ENCODE assay signal across 7 mouse cellular contexts in genomic region chr4:154904185-154905071, GRCm38 (mm10). TPM values are rescaled to one million over a fixed set of nuclear protein-coding genes. Genes with fewer than 3 reads are reported as not detected.
A peak's percentile ranks its signal among the peaks of the same experiment; 100 is the strongest.
DNase-seq lines count a peak whose midpoint lies in the region; ATAC-seq lines count a peak whose summit lies in the region.

No protein-coding gene starts in this region.

- no peaks in the 10 kb centered on the region for H3K79me2 ChIP-seq in macrophage (ENCODE audit: inconsistent target)

- WGBS in macrophage (ENCODE audit: missing documents) = 5% methylated on average over 16 of the region's 16 CpGs

- no peak overlapping the region for H3K27ac ChIP-seq in macrophage

- peak overlapping the region; percentile 35 for H3K4me3 ChIP-seq in macrophage (ENCODE audit: inconsistent target)

- peak; percentile 68 for DNase-seq in adrenal gland, adult 8-10 months
- peak; percentile 40 to 43 for DNase-seq in gastrocnemius, adult 8-10 months (ENCODE audit: low spot score in 2 of 2)
- peak; percentile 95 for DNase-seq in induced T-regulatory cell, adult 2 months (ENCODE audit: low read depth)
- DNase-seq in left cerebral cortex, adult 8-10 months (ENCODE audit: low spot score in 2 of 2) = peak; percentile 57 to 86
- DNase-seq in right cerebral cortex, postnatal 25 days = peak; percentile 83

- no peaks in the 10 kb centered on the region for H3K36me3 ChIP-seq in macrophage (ENCODE audit: inconsistent target)

- ATAC-seq in common myeloid progenitor, adult 5-6 weeks (replicated peaks; ENCODE audit: low read depth, poor library complexity, severe bottlenecking) = peak; percentile 90

RNA-seq across cellular contexts. Expression of gene Fam213b, which starts 5.5 kb away (rescaled TPM):
- total RNA-seq in adrenal gland, adult 8-10 months (2022) = 100 to 1,000 TPM in 2 of 4 experiments, 10 to 100 TPM in 2; 21.8 to 161 (median 71.6) TPM
- 0.87 TPM in 1 of 2 replicates, not detected in the other for total RNA-seq in common myeloid progenitor, adult 5-6 weeks (2017)
- 10 to 100 TPM; 84.8 to 99.7 (median 97.8) TPM for total RNA-seq in gastrocnemius, adult 8-10 months (2022)
- total RNA-seq in left cerebral cortex, adult 8-10 months (2022) = 10 to 100 TPM; 56.5 to 68.1 (median 60.5) TPM
- 10 to 100 TPM in 15 of 26 experiments, 1 to 10 TPM in 10, under 1 TPM in 1; 0.92 to 25.0 (median 13.2) TPM for total RNA-seq in macrophage (2018; cell fraction: chromatin; rRNA removed)
- total RNA-seq in macrophage (2018; cell fraction: cytosol; rRNA removed) = 100 to 1,000 TPM in 9 of 26 experiments, 10 to 100 TPM in 17; 67.1 to 127 (median 92.9) TPM
- total RNA-seq in macrophage (2018; cell fraction: nucleus; rRNA removed) = 10 to 100 TPM in 25 of 26 experiments, 1 to 10 TPM in 1; 9.3 to 46.7 (median 27.1) TPM
- polyA plus RNA-seq in macrophage (2018) = 41.3 to 98.7 TPM (median 69.7 TPM) in 3 replicates

RNA-seq across cellular contexts. Expression of gene Tnfrsf14, which starts 23.9 kb away (rescaled TPM):
- total RNA-seq in adrenal gland, adult 8-10 months (2022) = 10 to 100 TPM in 1 of 4 experiments, 1 to 10 TPM in 3; 6.9 to 14.7 (median 8.7) TPM
- total RNA-seq in common myeloid progenitor, adult 5-6 weeks (2017) = 45.4 and 71.6 TPM in 2 replicates
- 1 to 10 TPM; 1.2 to 3.5 (median 1.9) TPM for total RNA-seq in gastrocnemius, adult 8-10 months (2022)
- 1 to 10 TPM; 1.5 to 3.0 (median 2.8) TPM for total RNA-seq in left cerebral cortex, adult 8-10 months (2022)
- 100 to 1,000 TPM in 21 of 26 experiments, 10 to 100 TPM in 5; 30.8 to 879 (median 175) TPM for total RNA-seq in macrophage (2018; cell fraction: chromatin; rRNA removed)
- 100 to 1,000 TPM in 18 of 26 experiments, 10 to 100 TPM in 8; 64.2 to 324 (median 140) TPM for total RNA-seq in macrophage (2018; cell fraction: cytosol; rRNA removed)
- 100 to 1,000 TPM in 19 of 26 experiments, 10 to 100 TPM in 7; 57.6 to 431 (median 211) TPM for total RNA-seq in macrophage (2018; cell fraction: nucleus; rRNA removed)
- 28.2 to 116 TPM (median 64.4 TPM) in 3 replicates for polyA plus RNA-seq in macrophage (2018)

RNA-seq across cellular contexts. Expression of gene Mmel1, which starts 35.0 kb away (rescaled TPM):
- 1 to 10 TPM in 2 of 4 experiments, under 1 TPM in 2; 0.31 to 4.6 (median 1.5) TPM for total RNA-seq in adrenal gland, adult 8-10 months (2022)
- not detected in 2 replicates for total RNA-seq in common myeloid progenitor, adult 5-6 weeks (2017)
- not detected for total RNA-seq in gastrocnemius, adult 8-10 months (2022)
- total RNA-seq in left cerebral cortex, adult 8-10 months (2022) = 1 to 10 TPM in 2 of 4 experiments, under 1 TPM in 2; 0.37 to 1.2 (median 0.78) TPM
- not detected for total RNA-seq in macrophage (2018; cell fraction: chromatin; rRNA removed)
- total RNA-seq in macrophage (2018; cell fraction: cytosol; rRNA removed) = under 1 TPM in 2 of 26 experiments, not detected in 24; 0.05 TPM
- not detected for total RNA-seq in macrophage (2018; cell fraction: nucleus; rRNA removed)
- polyA plus RNA-seq in macrophage (2018) = not detected in 3 replicates

RNA-seq across cellular contexts. Expression of gene Hes5, which starts 56.3 kb away (rescaled TPM):
- total RNA-seq in adrenal gland, adult 8-10 months (2022) = not detected
- not detected in 2 replicates for total RNA-seq in common myeloid progenitor, adult 5-6 weeks (2017)
- not detected for total RNA-seq in gastrocnemius, adult 8-10 months (2022)
- total RNA-seq in left cerebral cortex, adult 8-10 months (2022) = 10 to 100 TPM; 31.5 to 42.6 (median 41.9) TPM
- not detected for total RNA-seq in macrophage (2018; cell fraction: chromatin; rRNA removed)
- total RNA-seq in macrophage (2018; cell fraction: cytosol; rRNA removed) = not detected
- not detected for total RNA-seq in macrophage (2018; cell fraction: nucleus; rRNA removed)
- polyA plus RNA-seq in macrophage (2018) = not detected in 3 replicates

RNA-seq across cellular contexts. Expression of gene Pank4, which starts 59.5 kb away (rescaled TPM):
- 10 to 100 TPM; 27.8 to 38.1 (median 34.0) TPM for total RNA-seq in adrenal gland, adult 8-10 months (2022)
- 15.0 and 35.5 TPM in 2 replicates for total RNA-seq in common myeloid progenitor, adult 5-6 weeks (2017)
- 10 to 100 TPM; 28.2 to 31.7 (median 31.5) TPM for total RNA-seq in gastrocnemius, adult 8-10 months (2022)
- 10 to 100 TPM; 35.5 to 44.7 (median 38.6) TPM for total RNA-seq in left cerebral cortex, adult 8-10 months (2022)
- total RNA-seq in macrophage (2018; cell fraction: chromatin; rRNA removed) = 100 to 1,000 TPM in 7 of 26 experiments, 10 to 100 TPM in 19; 46.4 to 126 (median 81.7) TPM
- total RNA-seq in macrophage (2018; cell fraction: cytosol; rRNA removed) = 10 to 100 TPM in 9 of 26 experiments, 1 to 10 TPM in 17; 5.6 to 13.1 (median 9.3) TPM
- total RNA-seq in macrophage (2018; cell fraction: nucleus; rRNA removed) = 10 to 100 TPM; 22.3 to 61.8 (median 36.4) TPM
- polyA plus RNA-seq in macrophage (2018) = 8.1 to 15.0 TPM (median 11.7 TPM) in 3 replicates

Comparison
In these comparisons a context has a peak if more than half of its experiments do, and no peak if none do; other contexts are left out.
1. DNase-seq: peak in every context shown above with its lines; median percentile 95 in induced T-regulatory cell, adult 2 months; 83 in right cerebral cortex, postnatal 25 days; 72 in left cerebral cortex, adult 8-10 months; 68 in adrenal gland, adult 8-10 months; 42 in gastrocnemius, adult 8-10 months.
2. RNA of gene Fam213b, which starts 5.5 kb away (total RNA-seq): 21.8 to 161 TPM in adrenal gland, adult 8-10 months, 84.8 to 99.7 TPM in gastrocnemius, adult 8-10 months and 56.5 to 68.1 TPM in left cerebral cortex, adult 8-10 months; 0.87 TPM in common myeloid progenitor, adult 5-6 weeks; every median in the first group is over 10 times any median in the second.